Mouse (Mus musculus) cerebral cortex, adult 2 months (tissue): ENCODE results near the gene Ccdc194.

Experiments used
- WGBS: fragments of 180-500 bp; shearing (Covaris S2); methylation state at CpG from one replicate; pipeline ENCODE4 v1.1.7; 2018; 5-methylcytosine and 5-hydroxymethylcytosine counted together

Gene Ccdc194

DNA sequence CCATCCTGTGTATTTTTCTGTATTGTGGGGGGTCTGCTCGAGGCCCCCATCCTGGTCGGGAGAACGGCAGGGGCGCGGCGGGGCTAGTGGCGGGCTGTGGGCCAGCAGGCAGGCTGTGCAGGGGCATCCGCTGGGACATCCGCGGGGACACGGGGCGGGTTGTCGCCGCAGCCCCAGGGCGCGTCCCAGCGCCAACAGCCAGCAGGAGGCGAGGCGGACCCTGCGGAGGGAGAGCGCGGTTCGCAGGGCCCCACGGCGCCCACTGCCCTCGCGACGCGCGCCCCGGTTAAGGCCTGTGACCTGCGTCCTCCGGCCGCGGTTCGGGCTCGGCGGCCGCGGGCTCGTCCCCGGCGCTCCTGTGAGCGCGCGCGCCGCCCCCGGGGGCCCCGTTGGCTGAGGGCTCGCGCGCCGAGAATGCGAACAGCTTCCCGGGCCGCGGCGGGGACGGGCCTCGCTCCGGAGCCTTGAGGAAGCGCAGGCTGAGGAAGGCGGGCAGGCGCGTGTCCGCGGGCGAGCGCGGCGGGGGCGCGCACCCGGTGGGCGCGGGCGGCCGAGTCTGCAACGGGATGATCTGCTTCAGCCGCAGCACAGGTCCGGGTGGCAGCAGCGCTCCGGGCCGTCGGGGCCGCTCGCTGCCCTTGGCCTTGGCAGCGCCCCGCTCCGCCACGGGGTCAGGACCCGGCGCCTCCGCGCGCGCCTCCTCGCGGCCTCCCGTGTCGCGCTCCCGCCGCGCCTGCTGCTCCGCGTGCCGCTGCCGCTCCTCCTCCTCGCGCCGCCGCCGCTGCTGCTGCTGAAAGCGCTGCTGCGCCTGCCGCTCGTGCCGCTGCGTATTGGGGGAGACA lies 49.2 kb downstream of the Ccdc194 start:
- under 1% methylated on average over 104 of the region's 121 CpGs for WGBS

GRCm38 (mm10) chr8:71475702-71476075 lies 49.8 kb downstream of the Ccdc194 start:
- 21% methylated on average over 4 of the region's 4 CpGs for WGBS

DNA sequence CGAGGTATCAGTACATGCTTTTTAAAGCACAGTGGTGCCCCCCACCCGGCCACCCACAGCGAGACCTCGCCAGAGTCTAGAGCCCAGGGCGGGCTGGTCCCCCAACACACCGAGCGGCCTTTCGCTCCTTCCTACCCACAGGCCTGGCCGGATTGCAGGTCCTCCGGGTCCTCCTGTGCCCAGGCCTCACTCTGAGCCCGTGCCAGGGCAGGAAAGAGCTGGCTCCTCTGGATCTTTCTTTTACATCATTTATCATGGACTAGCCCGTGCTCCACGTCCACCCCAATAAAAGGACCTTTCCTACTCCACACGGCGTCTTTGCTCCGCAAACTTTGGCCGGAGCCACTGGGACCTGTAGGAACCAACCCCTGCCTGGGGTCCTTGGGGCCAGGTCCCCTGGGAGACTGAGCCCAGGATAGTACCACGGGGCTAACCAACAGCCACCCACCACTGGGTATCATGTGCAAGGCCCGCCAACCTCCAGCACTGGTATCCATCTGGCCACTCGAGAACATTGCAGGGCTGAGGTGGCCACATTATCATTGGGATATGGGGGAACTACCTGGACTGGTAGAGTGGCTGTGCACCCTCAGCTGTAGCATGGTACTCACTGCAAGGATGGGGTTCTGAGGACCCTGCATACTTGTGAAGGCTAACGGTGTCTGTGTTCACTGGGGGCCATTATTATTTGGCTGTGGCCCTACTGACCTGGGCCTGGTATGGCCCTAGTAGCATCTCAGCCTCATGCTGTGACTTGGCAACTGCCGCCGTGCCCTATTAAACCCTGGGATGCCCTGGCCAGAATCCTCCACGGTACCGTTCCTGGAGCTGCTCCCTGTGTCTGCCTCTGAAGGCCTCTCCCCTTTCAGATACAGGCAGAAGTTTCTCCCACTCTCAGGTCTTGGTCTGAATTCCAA lies 50.5 kb downstream of the Ccdc194 start:
- 81% methylated on average over 25 of the region's 25 CpGs for WGBS

- 91% methylated on average over 18 of the region's 18 CpGs for WGBS
These were observed 51.2 kb downstream of the Ccdc194 start for GRCm38 (mm10) chr8:71474344-71474743.

- 79% methylated on average over 8 of the region's 8 CpGs for WGBS
These were observed 52.7 kb downstream of the Ccdc194 start for GRCm38 (mm10) chr8:71472601-71473386.

DNA sequence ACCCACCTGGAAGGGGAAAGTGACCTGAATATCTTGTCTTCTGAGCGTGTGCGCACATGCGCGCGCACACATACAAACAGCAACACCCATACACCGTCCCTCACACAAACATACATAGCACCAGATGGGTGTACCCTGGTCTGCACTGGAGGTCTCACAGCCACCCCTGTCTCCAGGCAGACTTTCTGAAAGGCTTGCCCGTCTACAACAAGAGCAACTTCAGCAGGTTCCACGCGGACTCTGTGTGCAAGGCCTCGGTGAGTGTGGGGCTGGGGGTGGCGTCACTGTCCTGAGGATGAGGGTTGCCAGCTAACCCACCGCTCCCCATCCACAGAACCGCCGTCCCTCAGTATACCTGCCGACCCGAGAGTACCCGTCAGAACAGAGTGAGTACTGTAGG lies 53.6 kb downstream of the Ccdc194 start:
- WGBS = 95% methylated on average over 17 of the region's 17 CpGs

GRCm38 (mm10) chr8:71470913-71471255 lies 54.6 kb downstream of the Ccdc194 start:
- 64% methylated on average over 5 of the region's 5 CpGs for WGBS

DNA sequence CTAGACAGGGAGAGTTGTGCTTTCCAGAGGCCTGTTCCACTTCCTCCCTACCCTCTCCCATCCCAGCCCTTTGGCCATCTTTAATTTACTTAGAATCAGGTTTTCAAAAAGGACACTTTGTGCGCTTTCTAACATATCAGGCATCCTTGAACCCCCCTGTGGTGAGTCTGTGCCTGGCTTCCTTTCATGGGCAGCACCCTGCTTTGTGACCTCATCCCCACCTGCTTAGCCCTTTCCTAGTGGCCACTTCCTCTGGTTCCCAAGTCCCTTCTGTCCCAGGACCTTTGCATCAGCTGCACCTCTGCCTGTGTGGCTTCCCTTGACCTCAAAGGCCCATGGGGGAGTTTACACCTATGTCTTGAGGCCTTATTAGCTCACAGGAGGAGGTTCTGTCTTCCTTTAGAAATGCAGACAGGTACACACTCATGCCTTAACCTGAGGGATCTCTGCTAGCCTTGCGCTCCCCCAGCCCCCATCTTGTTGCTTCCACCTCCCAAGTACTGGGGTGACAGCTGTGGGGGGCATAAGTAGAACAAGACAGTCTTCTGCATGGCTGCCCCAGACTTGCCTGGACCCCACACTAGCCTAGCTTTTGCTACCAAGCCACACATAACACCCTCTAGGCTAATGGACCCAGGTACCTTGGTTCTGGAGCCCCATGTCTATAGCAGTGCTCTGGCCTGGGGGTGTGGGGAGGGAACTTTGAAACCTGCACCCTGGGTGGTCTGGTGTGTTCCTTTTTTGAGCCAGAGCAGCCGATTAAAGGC lies 55.2 kb downstream of the Ccdc194 start:
- WGBS = 64% methylated on average over 3 of the region's 3 CpGs
